Mouse (Mus musculus) brain, embryonic 18.5 days (tissue): ENCODE measurements at regions not wholly inside any gene's neighbourhood (a gene's known extent, or its start where the extent isn't known, plus 50 kb on each side); places are given as distances from the start of the nearest gene placed in this dataset.

Experiments used
- DNase-seq: peaks from one replicate; pipeline ENCODE4 v3.0.0-alpha.2; 2012; ENCODE audit warnings: low read depth, low spot score

DNA sequence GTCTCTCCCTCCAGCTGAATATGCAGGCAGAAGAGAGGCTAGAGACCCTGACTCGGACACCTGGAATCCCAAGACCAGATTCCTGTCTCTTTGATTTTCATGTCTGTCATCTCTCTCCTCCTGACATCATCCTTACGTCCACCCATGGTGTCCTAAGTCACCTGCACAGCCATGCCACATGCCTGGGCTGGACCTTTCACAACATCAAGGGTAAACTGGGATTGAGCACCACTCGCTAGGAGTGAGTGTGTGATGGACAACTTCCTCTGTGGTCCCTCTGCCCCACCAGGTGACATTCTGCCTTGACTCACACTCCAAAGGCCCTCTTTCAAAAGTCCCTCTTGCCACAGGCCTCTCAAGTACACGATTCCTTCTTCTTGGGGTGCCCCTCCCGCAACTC, 244.1 kb downstream of the Bcl11b start:
- DNase-seq, result no peak

GRCm38 (mm10) chr12:107759911-107760310, 243.5 kb downstream of the Bcl11b start:
- no peak for DNase-seq

DNA sequence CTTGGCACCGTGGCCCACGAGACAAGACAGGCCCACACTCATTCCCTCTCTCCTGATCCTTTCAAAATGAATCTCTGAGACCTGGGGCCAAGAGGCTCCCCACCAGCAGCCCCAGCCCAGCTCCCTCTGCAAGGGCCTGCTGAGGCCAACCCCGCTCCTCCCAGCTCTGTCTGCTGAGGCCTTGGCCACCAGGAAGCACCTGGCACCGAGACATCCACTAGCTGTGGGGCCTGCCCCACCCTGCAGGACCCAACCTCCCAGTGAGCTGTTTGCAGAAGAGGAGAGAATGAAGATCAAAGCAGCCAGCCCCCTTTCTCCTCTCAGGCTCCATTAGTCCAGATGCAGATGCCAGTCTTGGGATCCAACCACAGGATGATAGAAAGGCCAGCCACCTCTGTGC, 241.3 kb downstream of the Bcl11b start:
- no peak for DNase-seq

DNA sequence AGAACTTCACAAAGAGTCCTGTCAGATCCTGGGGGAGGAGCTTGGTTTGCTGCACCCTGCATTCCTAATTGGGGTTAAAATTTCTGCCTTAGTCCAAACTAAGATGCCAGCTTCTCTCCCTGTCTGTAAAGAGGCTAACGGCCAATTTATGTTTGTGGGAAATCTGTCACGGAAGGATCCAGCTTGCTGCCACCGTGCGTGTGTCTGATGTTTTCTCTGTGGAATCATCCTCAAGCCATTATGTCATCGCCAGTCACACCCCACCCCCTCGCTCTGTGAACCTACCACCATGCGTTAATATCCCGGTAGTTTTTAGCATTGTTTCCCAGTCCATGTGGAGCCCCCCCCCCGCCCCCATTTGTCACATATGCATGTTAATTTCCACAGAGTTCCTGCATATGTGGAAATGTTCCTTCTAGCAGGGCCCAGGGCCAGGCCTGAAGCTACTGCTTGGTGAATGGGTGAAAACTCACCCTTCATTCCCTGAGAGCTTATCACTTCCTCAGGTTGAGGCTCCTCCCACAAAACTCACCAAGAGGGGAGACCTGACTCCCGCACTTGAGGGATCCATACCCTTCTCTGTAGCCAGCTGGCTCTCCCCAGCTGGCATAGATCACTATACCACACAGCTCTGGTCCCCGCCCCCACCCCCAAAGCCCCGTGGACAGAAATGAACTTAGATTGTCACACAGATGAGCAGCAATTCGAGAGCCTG, 233.4 kb downstream of the Bcl11b start:
- DNase-seq, result no peak

DNA sequence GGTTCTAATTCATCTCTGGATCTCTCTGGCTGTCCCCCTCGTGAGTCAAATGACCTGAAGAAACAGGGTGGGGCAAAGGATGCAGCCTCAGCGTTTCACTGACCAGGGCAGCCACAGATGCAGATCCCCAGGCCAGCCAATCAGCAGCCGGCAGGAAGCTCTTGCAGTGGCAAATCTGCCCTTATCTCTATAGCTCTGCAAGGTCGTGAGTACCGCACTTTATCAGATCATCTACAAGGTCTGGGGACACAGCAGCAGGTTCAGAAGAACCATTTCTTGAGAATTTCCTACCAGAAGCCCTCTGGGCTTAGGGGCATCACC, 232.9 kb downstream of the Bcl11b start:
- no peak for DNase-seq

GRCm38 (mm10) chr12:107771325-107771724, 232.1 kb downstream of the Bcl11b start:
- DNase-seq, result no peak

GRCm38 (mm10) chr12:107771809-107772208, 231.6 kb downstream of the Bcl11b start:
- no peak for DNase-seq

GRCm38 (mm10) chr12:107778046-107778445, 225.4 kb downstream of the Bcl11b start:
- no peak for DNase-seq

- DNase-seq, result no peak
Observed at GRCm38 (mm10) chr12:107779306-107780057, 223.9 kb downstream of the Bcl11b start.

- DNase-seq, result no peak
Observed at GRCm38 (mm10) chr12:107782147-107782546, 221.3 kb downstream of the Bcl11b start.

GRCm38 (mm10) chr12:107783831-107784230, 219.6 kb downstream of the Bcl11b start:
- no peak for DNase-seq

- DNase-seq, result no peak
Observed at GRCm38 (mm10) chr12:107789818-107790217, 213.6 kb downstream of the Bcl11b start.

DNA sequence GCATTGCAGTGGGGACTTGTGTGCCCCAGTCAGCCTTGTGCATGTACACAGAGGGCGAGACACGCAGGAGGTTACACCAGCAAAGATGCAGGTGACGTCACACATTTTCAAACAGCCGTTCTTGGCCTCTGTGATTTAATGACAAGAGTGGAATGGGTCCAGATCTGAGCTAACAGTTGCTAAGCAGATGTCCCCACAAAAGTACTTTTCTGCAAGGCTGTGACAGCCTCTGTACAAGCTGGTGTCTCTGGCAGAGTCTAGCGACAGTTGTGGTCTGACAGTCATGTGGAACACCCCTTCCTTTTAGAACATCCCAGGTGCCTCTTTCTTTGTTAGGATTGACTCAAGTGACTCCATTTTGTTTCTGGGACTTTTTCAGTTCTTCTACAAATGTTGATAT, 203.1 kb downstream of the Bcl11b start:
- no peak for DNase-seq

- no peak for DNase-seq
Observed at GRCm38 (mm10) chr12:107807634-107808033, 195.8 kb downstream of the Bcl11b start.

GRCm38 (mm10) chr12:107808158-107808715, 195.2 kb downstream of the Bcl11b start:
- DNase-seq, result no peak

DNA sequence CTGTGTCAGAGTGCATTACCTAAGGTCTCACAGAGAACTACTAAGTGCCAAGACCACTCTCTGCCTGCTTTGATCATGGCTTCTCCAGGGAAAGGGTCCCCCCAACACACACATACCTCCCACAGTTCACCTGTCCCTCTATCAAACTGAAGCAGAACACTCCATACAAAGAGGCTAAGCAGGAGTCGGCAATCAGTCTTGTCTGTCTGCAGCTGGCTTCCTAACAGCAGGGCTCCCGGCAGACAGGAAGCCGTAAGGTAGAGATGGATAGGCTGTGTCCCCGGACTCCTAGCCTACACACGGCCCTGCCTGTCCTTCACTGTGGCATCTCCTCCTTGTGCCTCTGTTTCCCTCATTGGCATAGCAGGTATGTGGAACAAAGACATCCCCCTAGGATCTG, 192.2 kb downstream of the Bcl11b start:
- DNase-seq, result no peak

DNA sequence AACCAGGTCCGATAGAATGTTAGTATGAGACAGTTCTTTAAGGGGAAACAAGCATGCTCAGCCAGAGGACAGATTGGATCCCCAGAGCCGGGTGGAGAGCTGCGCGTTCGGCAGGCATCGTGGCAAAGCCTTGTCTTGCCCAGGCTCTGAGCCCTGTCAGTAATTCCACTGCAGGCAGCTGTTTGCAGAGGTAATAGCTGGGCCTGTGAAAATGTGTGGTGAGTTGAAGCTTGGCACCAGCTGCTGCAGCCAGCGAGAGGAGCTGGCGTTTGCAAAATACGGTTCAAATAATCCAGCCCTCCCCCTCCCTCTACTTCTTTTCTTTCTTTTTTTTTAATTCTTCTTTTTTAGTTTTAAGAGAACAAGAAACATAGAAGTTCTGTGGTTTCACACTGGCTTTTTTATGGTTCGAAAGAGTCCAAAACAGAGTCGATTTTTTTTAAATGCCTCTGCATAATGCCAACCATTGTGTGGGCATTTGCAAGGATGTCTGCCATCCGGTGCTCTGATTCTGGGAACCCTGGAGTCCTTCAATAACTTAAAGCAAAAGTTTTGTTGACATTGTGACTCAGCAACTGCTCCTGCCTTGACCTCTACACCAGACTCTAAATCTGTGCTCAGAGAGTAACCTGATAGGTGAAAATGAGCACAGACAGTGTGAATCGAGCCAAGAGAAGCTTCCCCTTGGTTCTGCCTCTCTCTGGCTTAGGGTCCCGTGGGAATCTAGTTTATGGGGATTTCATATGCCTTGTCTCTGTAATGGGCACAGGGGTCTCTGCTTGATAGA, 190.7 kb downstream of the Bcl11b start:
- DNase-seq, result no peak

- no peak for DNase-seq
Observed at GRCm38 (mm10) chr12:107814926-107815325, 188.5 kb downstream of the Bcl11b start.

DNA sequence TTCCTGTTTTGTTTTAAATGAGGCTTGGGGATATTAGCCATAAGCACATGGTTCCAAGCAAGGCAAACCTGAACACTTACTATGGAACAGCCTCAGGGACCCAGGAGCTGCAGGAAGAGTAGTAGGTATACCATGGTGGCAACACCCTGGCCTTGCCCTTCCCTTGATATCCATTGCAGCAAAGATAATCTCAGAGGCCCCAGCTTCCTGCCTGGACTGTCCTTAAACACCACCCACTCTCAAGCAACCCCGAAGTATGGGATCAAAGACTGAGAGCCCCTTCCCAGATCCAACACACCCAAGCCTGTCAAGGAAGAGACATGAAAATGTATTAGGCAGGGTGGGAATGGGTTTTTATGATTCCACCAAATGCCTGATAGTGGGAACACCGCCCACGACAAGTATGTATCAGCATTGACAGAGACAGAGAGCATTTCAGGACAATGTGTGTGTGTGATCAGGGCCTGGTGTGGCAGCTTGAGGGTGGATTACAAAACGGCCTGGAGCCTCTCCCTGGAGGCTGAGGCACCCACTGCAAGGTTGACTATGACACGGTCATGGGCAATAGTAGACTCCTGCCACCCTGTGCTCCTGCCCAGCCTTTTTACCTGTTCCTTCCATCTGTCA, 179.5 kb downstream of the Bcl11b start:
- DNase-seq, result no peak

DNA sequence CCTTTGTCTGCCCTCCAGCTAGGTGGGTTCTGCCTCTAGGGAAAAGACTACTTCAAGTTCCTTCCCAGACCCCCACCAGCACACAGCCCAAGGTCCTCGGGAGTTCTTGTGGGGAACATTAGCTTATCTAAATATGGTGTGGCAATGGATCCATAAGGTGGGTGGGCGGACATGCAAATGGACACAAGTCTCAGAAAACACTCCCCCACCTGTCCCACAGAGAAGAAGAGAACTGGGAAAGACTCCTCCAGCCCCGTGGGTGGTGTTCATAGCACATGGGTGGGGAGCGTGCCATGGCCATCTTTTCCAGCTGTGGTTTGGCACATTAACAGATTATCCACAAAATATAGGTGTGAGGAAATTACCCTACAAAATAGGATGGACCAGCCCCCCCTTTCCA, 177.5 kb downstream of the Bcl11b start:
- no peak for DNase-seq

DNA sequence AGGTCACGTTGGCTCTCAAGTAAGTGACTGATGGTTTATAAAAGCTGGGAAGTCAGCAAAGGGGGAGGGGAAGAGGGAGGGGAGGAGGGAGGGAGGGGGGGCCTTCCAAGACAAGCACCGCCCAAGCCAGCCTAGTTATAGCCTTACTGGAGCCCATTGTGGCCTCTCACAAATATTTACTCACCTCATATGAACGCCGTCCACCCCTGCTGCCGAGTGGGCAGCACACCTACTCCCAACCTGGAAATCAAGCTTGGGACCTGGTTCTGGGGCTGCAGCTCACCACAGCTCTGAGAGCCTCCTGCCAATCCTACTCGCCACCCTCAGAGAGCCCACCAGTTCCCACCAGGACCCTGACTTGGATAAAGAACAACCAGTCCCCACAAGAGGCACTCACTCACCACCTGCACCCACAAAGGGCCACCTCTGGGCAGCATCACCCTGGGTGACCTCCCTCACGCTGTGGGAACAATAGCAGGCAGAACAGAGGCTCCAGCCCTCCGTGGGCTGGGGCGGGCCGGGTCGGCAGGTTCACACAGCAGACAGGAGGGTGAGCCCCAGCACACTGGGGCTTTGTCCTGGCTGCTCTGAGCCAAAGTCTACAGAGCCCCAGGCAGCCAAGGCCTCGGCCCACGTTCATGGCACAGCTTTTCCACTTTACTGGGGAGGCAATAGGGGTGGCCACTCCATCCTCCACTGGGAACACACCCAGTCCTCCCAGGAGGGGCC, 171.8 kb downstream of the Bcl11b start:
- no peak for DNase-seq
